Mouse (Mus musculus) frontal cortex, postnatal 36 days (tissue): ENCODE data around the gene Gna14.

Experiments
- DNase-seq, 2 experiments: peaks; one replicate each; pipeline ENCODE4 v3.0.0; 2022; ENCODE audit warnings: low spot score in 2 of 2

The Gna14 gene

GRCm38 (mm10) chr19:16511081-16511420, 75.5 kb downstream of the Gna14 start:
- no peak for DNase-seq

- DNase-seq, result no peak
These were observed 78.6 kb downstream of the Gna14 start for GRCm38 (mm10) chr19:16514201-16514600.

GRCm38 (mm10) chr19:16518569-16518968, 83.0 kb downstream of the Gna14 start:
- DNase-seq, result no peak

- DNase-seq, result no peak
These were observed 85.0 kb downstream of the Gna14 start for GRCm38 (mm10) chr19:16520608-16521007.

GRCm38 (mm10) chr19:16526302-16526880, 90.8 kb downstream of the Gna14 start:
- DNase-seq, result no peak

GRCm38 (mm10) chr19:16527031-16527430, 91.5 kb downstream of the Gna14 start:
- no peak for DNase-seq

GRCm38 (mm10) chr19:16528225-16528828, 92.8 kb downstream of the Gna14 start:
- no peak for DNase-seq

- no peak for DNase-seq
These were observed 93.8 kb downstream of the Gna14 start for GRCm38 (mm10) chr19:16529293-16529920.

- DNase-seq, result no peak
These were observed 94.4 kb downstream of the Gna14 start for GRCm38 (mm10) chr19:16529999-16530398.

GRCm38 (mm10) chr19:16534311-16534710, 98.7 kb downstream of the Gna14 start:
- DNase-seq, result no peak

- DNase-seq, result no peak
These were observed 102.9 kb downstream of the Gna14 start for GRCm38 (mm10) chr19:16538416-16538815.

GRCm38 (mm10) chr19:16543688-16544087, 108.1 kb downstream of the Gna14 start:
- no peak for DNase-seq

GRCm38 (mm10) chr19:16556988-16557387, 121.4 kb downstream of the Gna14 start:
- no peak for DNase-seq

- no peak for DNase-seq
These were observed 122.4 kb downstream of the Gna14 start for GRCm38 (mm10) chr19:16557971-16558370.

GRCm38 (mm10) chr19:16558570-16558969, 123.0 kb downstream of the Gna14 start:
- DNase-seq, result no peak

GRCm38 (mm10) chr19:16559243-16559896, 123.8 kb downstream of the Gna14 start:
- no peak for DNase-seq

- DNase-seq, result no peak
These were observed 127.1 kb downstream of the Gna14 start for GRCm38 (mm10) chr19:16562676-16563075.

GRCm38 (mm10) chr19:16576790-16577189, 141.2 kb downstream of the Gna14 start:
- no peak for DNase-seq

- DNase-seq, result no peak
These were observed 144.2 kb downstream of the Gna14 start for GRCm38 (mm10) chr19:16579656-16580260.

GRCm38 (mm10) chr19:16580501-16580900, 144.9 kb downstream of the Gna14 start:
- DNase-seq, result no peak

GRCm38 (mm10) chr19:16584546-16584945, 149.0 kb downstream of the Gna14 start:
- DNase-seq, result no peak

GRCm38 (mm10) chr19:16585379-16585778, 149.8 kb downstream of the Gna14 start:
- no peak for DNase-seq
